Mouse (Mus musculus): ENCODE results near the gene Slfn8. TPM values are rescaled to one million over a fixed set of nuclear protein-coding genes. Genes with fewer than 3 reads are reported as not detected.
A peak's percentile ranks its signal among the peaks of the same experiment; 100 is the strongest.
"Not testable (repeated sequence)": the region's sequence is repeated elsewhere in the genome, so short reads cannot be mapped to it uniquely, and the experiment has no call there.

The Slfn8 gene
- polyA plus RNA-seq, 1 experiment from 2014 or later = 0.53 TPM

- not testable (repeated sequence) for H3K4me3 ChIP-seq (ENCODE audit: low read length); ATAC-seq; H3K9ac ChIP-seq (ENCODE audit: low read depth, low read length); H3K9me3 ChIP-seq (ENCODE audit: control insufficient read depth, low read length); H3K27ac ChIP-seq (ENCODE audit: low read length); H3K36me3 ChIP-seq (ENCODE audit: control insufficient read depth, insufficient read depth, low read length); H3K4me1 ChIP-seq (ENCODE audit: control insufficient read depth, insufficient read depth, low read length); H3K4me2 ChIP-seq (ENCODE audit: low read depth, low read length); H3K27me3 ChIP-seq (replicated peaks; ENCODE audit: control insufficient read depth, insufficient read depth, low read length)
- 82% methylated on average over 18 of the region's 18 CpGs for WGBS
Observed at GRCm38 (mm10) chr11:83019561-83020519, 770 bp downstream of the Slfn8 start.

- no peak overlapping the region for H3K27ac ChIP-seq (ENCODE audit: low read length)
- no peaks in the 10 kb centered on the region for H3K4me1 ChIP-seq (ENCODE audit: control insufficient read depth, insufficient read depth, low read length)
- no peak overlapping the region for H3K4me2 ChIP-seq (ENCODE audit: low read depth, low read length)
Observed at GRCm38 (mm10) chr11:83016093-83016492, 4.5 kb downstream of the Slfn8 start.

GRCm38 (mm10) chr11:83013356-83013755, 7.3 kb downstream of the Slfn8 start:
- Histone ChIP-seq H3K9ac (ENCODE audit: low read depth, low read length) (no peak overlapping the region), H3K27me3 (replicated peaks; ENCODE audit: control insufficient read depth, insufficient read depth, low read length) (no peaks in the 10 kb centered on the region), H3K4me3 (ENCODE audit: low read length) (no peak overlapping the region), H3K9me3 (ENCODE audit: control insufficient read depth, low read length) (no peaks in the 10 kb centered on the region), H3K4me2 (ENCODE audit: low read depth, low read length) (no peak overlapping the region), H3K27ac (ENCODE audit: low read length) (no peak overlapping the region), H3K36me3 (ENCODE audit: control insufficient read depth, insufficient read depth, low read length) (no peaks in the 10 kb centered on the region), H3K4me1 (ENCODE audit: control insufficient read depth, insufficient read depth, low read length) (no peaks in the 10 kb centered on the region)
- ATAC-seq = no peak
- 84% methylated on average over 1 of the region's 1 CpGs for WGBS

More at GRCm38 (mm10) chr11:83016093-83016492, 4.5 kb downstream of the Slfn8 start:
- Histone ChIP-seq H3K4me3 (ENCODE audit: low read length) (no peak overlapping the region), H3K27me3 (replicated peaks; ENCODE audit: control insufficient read depth, insufficient read depth, low read length) (no peaks in the 10 kb centered on the region), H3K36me3 (ENCODE audit: control insufficient read depth, insufficient read depth, low read length) (no peaks in the 10 kb centered on the region), H3K9me3 (ENCODE audit: control insufficient read depth, low read length) (no peaks in the 10 kb centered on the region), H3K9ac (ENCODE audit: low read depth, low read length) (no peak overlapping the region)
- no peak for ATAC-seq

GRCm38 (mm10) chr11:82991469-82992166, 29.0 kb downstream of the Slfn8 start, which contains the start of gene Slfn9:
Gene Slfn9, minus strand, starts transcription at chr11:82991830.
- 9% methylated on average over 14 of the region's 14 CpGs for WGBS
- Histone ChIP-seq H3K27me3 (replicated peaks; ENCODE audit: control insufficient read depth, insufficient read depth, low read length) (no peaks in the 10 kb centered on the region), H3K4me1 (ENCODE audit: control insufficient read depth, insufficient read depth, low read length) (peaks cover 13% of the 10 kb centered on the region), H3K9me3 (ENCODE audit: control insufficient read depth, low read length) (no peaks in the 10 kb centered on the region), H3K4me3 (ENCODE audit: low read length) (peak within 1 kb of the TSS; percentile 51), H3K27ac (ENCODE audit: low read length) (peak within 1 kb of the TSS; percentile 78), H3K4me2 (ENCODE audit: low read depth, low read length) (peak within 1 kb of the TSS; percentile 88), H3K36me3 (ENCODE audit: control insufficient read depth, insufficient read depth, low read length) (no peaks in the 10 kb centered on the region), H3K9ac (ENCODE audit: low read depth, low read length) (peak within 1 kb of the TSS; percentile 72)
- peak; percentile 74 for ATAC-seq

- Histone ChIP-seq H3K4me2 (ENCODE audit: low read depth, low read length) (peak overlapping the region; percentile 88), H3K4me3 (ENCODE audit: low read length) (peak overlapping the region; percentile 51), H3K9ac (ENCODE audit: low read depth, low read length) (peak overlapping the region; percentile 72), H3K4me1 (ENCODE audit: control insufficient read depth, insufficient read depth, low read length) (peaks cover 13% of the 10 kb centered on the region), H3K27ac (ENCODE audit: low read length) (peak overlapping the region; percentile 78)
- H3K36me3 ChIP-seq (ENCODE audit: control insufficient read depth, insufficient read depth, low read length); H3K9me3 ChIP-seq (ENCODE audit: control insufficient read depth, low read length); H3K27me3 ChIP-seq (replicated peaks; ENCODE audit: control insufficient read depth, insufficient read depth, low read length): not testable (repeated sequence)
- WGBS = 17% methylated on average over 19 of the region's 19 CpGs
- peak; percentile 91 for ATAC-seq
Observed at GRCm38 (mm10) chr11:82990612-82991385, 29.8 kb downstream of the Slfn8 start.

DNA sequence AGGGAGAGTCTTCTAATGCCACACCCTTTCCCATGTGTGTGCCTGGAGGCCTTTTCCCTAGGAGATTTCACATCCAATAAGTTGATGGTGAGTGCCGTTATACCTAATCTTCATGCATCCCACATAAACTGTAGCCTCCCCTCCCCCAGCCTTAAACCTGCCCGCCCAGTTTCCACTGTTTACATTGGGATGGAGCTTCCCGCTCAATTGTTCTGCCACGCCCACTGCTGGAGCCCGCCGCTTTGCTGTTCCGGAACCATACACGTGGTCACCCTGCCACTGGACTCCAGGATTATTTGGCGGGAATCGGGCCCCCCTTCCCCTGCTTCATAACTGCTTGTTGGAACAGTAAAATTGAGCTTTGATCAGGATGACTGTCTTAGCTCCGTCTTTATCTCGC, 31.3 kb downstream of the Slfn8 start:
- peak overlapping the region; percentile 88 for H3K4me2 ChIP-seq (ENCODE audit: low read depth, low read length)
- no peak for ATAC-seq
- no peak overlapping the region for H3K27ac ChIP-seq (ENCODE audit: low read length)
- H3K36me3 ChIP-seq (ENCODE audit: control insufficient read depth, insufficient read depth, low read length) = no peaks in the 10 kb centered on the region
- no peak overlapping the region for H3K9ac ChIP-seq (ENCODE audit: low read depth, low read length)
- peaks cover 13% of the 10 kb centered on the region for H3K4me1 ChIP-seq (ENCODE audit: control insufficient read depth, insufficient read depth, low read length)
- no peaks in the 10 kb centered on the region for H3K9me3 ChIP-seq (ENCODE audit: control insufficient read depth, low read length)
- WGBS = 25% methylated on average over 12 of the region's 12 CpGs
- peak overlapping the region; percentile 51 for H3K4me3 ChIP-seq (ENCODE audit: low read length)
- no peaks in the 10 kb centered on the region for H3K27me3 ChIP-seq (replicated peaks; ENCODE audit: control insufficient read depth, insufficient read depth, low read length)

DNA sequence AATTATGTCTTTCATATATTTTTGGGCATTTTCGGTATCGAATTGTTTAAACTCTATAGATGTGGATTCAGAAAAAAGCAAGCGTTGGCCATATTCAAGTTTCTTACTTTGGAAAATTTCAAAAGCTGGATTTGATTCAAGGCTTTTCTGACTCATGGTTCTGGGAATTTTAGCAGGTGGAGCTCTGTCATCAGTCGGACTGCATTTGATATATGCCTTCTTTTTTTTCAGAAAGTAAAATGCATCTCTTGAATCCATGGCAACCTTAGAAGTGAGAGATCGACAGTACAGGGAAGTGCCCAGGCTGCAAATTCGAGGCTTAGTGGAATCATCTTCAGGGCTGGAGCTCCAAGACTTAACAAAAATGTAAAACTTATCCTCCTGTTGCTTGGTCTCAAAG, 33.0 kb downstream of the Slfn8 start:
- Histone ChIP-seq H3K36me3 (ENCODE audit: control insufficient read depth, insufficient read depth, low read length) (no peaks in the 10 kb centered on the region), H3K9ac (ENCODE audit: low read depth, low read length) (no peak overlapping the region), H3K9me3 (ENCODE audit: control insufficient read depth, low read length) (no peaks in the 10 kb centered on the region), H3K4me3 (ENCODE audit: low read length) (no peak overlapping the region), H3K27ac (ENCODE audit: low read length) (no peak overlapping the region), H3K4me1 (ENCODE audit: control insufficient read depth, insufficient read depth, low read length) (peaks cover 13% of the 10 kb centered on the region), H3K4me2 (ENCODE audit: low read depth, low read length) (no peak overlapping the region), H3K27me3 (replicated peaks; ENCODE audit: control insufficient read depth, insufficient read depth, low read length) (no peaks in the 10 kb centered on the region)
- ATAC-seq = no peak
- 84% methylated on average over 6 of the region's 6 CpGs for WGBS

GRCm38 (mm10) chr11:82983193-82983592, 37.4 kb downstream of the Slfn8 start:
- Histone ChIP-seq H3K9ac (ENCODE audit: low read depth, low read length) (no peak overlapping the region), H3K27me3 (replicated peaks; ENCODE audit: control insufficient read depth, insufficient read depth, low read length) (no peaks in the 10 kb centered on the region), H3K9me3 (ENCODE audit: control insufficient read depth, low read length) (no peaks in the 10 kb centered on the region), H3K4me2 (ENCODE audit: low read depth, low read length) (no peak overlapping the region), H3K36me3 (ENCODE audit: control insufficient read depth, insufficient read depth, low read length) (no peaks in the 10 kb centered on the region; the same call in 1 of the 2 replicates), H3K4me3 (ENCODE audit: low read length) (no peak overlapping the region), H3K27ac (ENCODE audit: low read length) (no peak overlapping the region), H3K4me1 (ENCODE audit: control insufficient read depth, insufficient read depth, low read length) (no peaks in the 10 kb centered on the region)
- no peak for ATAC-seq
- WGBS = 88% methylated on average over 17 of the region's 17 CpGs

GRCm38 (mm10) chr11:82982409-82982808, 38.2 kb downstream of the Slfn8 start:
- 100% methylated on average over 2 of the region's 2 CpGs for WGBS
- H3K9ac ChIP-seq (ENCODE audit: low read depth, low read length); H3K4me1 ChIP-seq (ENCODE audit: control insufficient read depth, insufficient read depth, low read length); H3K27ac ChIP-seq (ENCODE audit: low read length); H3K9me3 ChIP-seq (ENCODE audit: control insufficient read depth, low read length); H3K27me3 ChIP-seq (replicated peaks; ENCODE audit: control insufficient read depth, insufficient read depth, low read length); H3K36me3 ChIP-seq (ENCODE audit: control insufficient read depth, insufficient read depth, low read length); H3K4me3 ChIP-seq (ENCODE audit: low read length); H3K4me2 ChIP-seq (ENCODE audit: low read depth, low read length); ATAC-seq: not testable (repeated sequence)
